Mouse (Mus musculus): ENCODE results near the gene Daam2. TPM values are rescaled to one million over a fixed set of nuclear protein-coding genes. Genes with fewer than 3 reads are reported as not detected.

Daam2 gene
- 4.8 and 5.3 TPM in 2 replicates for polyA plus RNA-seq (2015; fragmentation: Nextera tagmentation; extraction: Ambion mirVana)

GRCm38 (mm10) chr17:49563830-49564470 lies at the start of gene Daam2:
Gene Daam2 (minus strand): TSS chr17:49564343.

GRCm38 (mm10) chr17:49428239-49428688 lies 135.9 kb downstream of the Daam2 start, which contains the start of gene Mocs1:
Gene Mocs1 (plus strand): TSS chr17:49428362.

Other genes starting within 250 kb of the Daam2 start
- gene Mocs1, start 136.0 kb downstream of the Daam2 start, polyA plus RNA-seq (2015; fragmentation: Nextera tagmentation; extraction: Ambion mirVana), result 9.4 and 12.4 TPM in 2 replicates
- gene Kif6, start 50.8 kb upstream of the Daam2 start, polyA plus RNA-seq (2015; fragmentation: Nextera tagmentation; extraction: Ambion mirVana), result 0.84 and 0.90 TPM in 2 replicates